Mouse (Mus musculus) olfactory bulb, adult 2 months (tissue): Measurements from ENCODE around the gene Gm49387.

ENCODE experiments used
- CTCF ChIP-seq: fragments of 200-500 bp; IDR thresholded peaks from 2 replicates; pipeline ENCODE4 v1.5.1; 2012; ENCODE audit warnings: low read depth, mild to moderate bottlenecking, low read length, moderate library complexity; ENCODE audit not compliant: insufficient read depth
- POLR2A ChIP-seq: fragments of 200-500 bp; IDR thresholded peaks from 2 replicates; pipeline ENCODE4 v1.6.1; 2012; ENCODE audit warnings: mild to moderate bottlenecking, low read depth, low read length, moderate library complexity; ENCODE audit not compliant: insufficient read depth

- TF ChIP-seq CTCF (no peak), POLR2A (no peak)
Observed at GRCm38 (mm10) chr14:31680656-31681055, 40.0 kb upstream of the Gm49387 start.
